Mouse (Mus musculus) ES-Bruce4 (cell line): ENCODE measurements at regions not wholly inside any gene's neighbourhood (a gene's known extent, or its start where the extent isn't known, plus 50 kb on each side); places are given as distances from the start of the nearest gene placed in this dataset.

Experiments
- H3K27ac ChIP-seq: 2 replicates; pipeline ENCODE4 v1.5.1; 2012; ENCODE audit warnings: low read length, inconsistent platforms; ENCODE audit not compliant: insufficient read depth
- H3K27me3 ChIP-seq: 2 replicates; pipeline ENCODE4 v1.6.1; 2012; ENCODE audit warnings: mild to moderate bottlenecking, low read length, inconsistent platforms; ENCODE audit not compliant: control insufficient read depth, poor library complexity, insufficient read depth, severe bottlenecking
- H3K36me3 ChIP-seq: 2 replicates; pipeline ENCODE4 v1.6.1; 2012; ENCODE audit warnings: inconsistent platforms, mild to moderate bottlenecking, low read length, moderate library complexity; ENCODE audit not compliant: control insufficient read depth, poor library complexity, insufficient read depth, severe bottlenecking
- H3K4me1 ChIP-seq: one replicate; pipeline ENCODE4 v1.8.1; 2011; ENCODE audit warnings: low read length; ENCODE audit not compliant: control insufficient read depth, insufficient read depth
- H3K4me3 ChIP-seq: 2 replicates; pipeline ENCODE4 v1.5.1; 2011; ENCODE audit warnings: low read depth, mild to moderate bottlenecking, low read length
- H3K9ac ChIP-seq: 2 replicates; pipeline ENCODE4 v1.6.1; 2012; ENCODE audit warnings: low read depth, mild to moderate bottlenecking, inconsistent platforms; ENCODE audit not compliant: poor library complexity, severe bottlenecking
- H3K9me3 ChIP-seq: replicated peaks from 2 replicates; pipeline ENCODE4 v1.6.1; 2012; ENCODE audit warnings: mild to moderate bottlenecking, low read length, inconsistent platforms; ENCODE audit not compliant: control insufficient read depth, poor library complexity, insufficient read depth, severe bottlenecking
- CTCF ChIP-seq: IDR thresholded peaks from one replicate; pipeline ENCODE4 v1.8.1; 2011; ENCODE audit warnings: low read depth, low read length
- EP300 ChIP-seq: IDR thresholded peaks from 2 replicates; pipeline ENCODE4 v1.6.1; 2011; ENCODE audit warnings: low read depth, low read length; ENCODE audit not compliant: insufficient read depth
- POLR2A ChIP-seq: IDR thresholded peaks from one replicate; pipeline ENCODE4 v1.8.1; 2011; ENCODE audit warnings: low read length; ENCODE audit not compliant: insufficient read depth

DNA sequence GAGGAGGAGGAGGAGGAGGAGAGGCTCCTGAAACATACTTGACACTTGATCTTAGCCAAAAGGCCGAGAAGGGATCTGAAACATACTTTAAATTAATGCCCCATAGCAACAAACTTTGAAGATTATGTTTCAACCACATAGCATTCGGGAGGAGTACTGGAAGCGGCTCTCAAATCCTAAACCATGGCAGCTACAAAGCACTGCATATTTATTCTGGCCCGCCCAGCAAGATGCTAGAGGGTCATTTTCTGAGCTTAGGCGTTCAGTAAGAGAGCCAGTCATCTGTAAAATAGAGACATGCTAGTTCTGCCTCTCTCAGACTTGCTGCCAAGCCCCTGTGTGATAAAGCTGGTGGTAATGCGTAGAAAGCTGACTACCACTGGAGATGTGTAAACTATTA lies 2156.0 kb upstream of the Lrrc6 start:
- Histone ChIP-seq H3K4me1 (no peaks in the 10 kb centered on the region), H3K27me3 (no peaks in the 10 kb centered on the region), H3K27ac (no peak overlapping the region), H3K4me3 (no peak overlapping the region), H3K9me3 (no peaks in the 10 kb centered on the region), H3K9ac (no peak overlapping the region), H3K36me3 (no peaks in the 10 kb centered on the region)
- TF ChIP-seq POLR2A (no peak), EP300 (no peak), CTCF (no peak)

DNA sequence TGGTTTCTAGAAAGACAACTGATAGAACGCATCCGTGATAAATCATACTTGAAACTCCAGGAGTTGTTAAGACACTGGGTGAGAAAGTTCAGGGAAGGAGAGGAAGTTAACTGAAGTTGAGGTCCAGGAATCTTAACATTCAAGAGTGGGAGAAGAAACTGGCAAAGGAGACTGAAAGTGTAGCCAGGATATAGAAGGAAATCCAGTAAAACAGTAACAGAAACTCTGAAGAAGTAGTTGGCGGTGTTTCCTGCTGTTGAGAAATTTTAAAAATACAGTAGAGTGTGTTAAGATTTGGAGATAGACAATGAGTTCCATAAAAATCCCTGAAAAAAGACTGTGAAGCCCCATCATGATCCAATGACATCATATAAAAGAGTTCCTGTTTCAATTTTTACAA lies 2154.3 kb upstream of the Lrrc6 start:
- no peaks in the 10 kb centered on the region for H3K36me3 ChIP-seq
- H3K4me1 ChIP-seq, result no peaks in the 10 kb centered on the region
- no peak overlapping the region for H3K27ac ChIP-seq
- no peaks in the 10 kb centered on the region for H3K27me3 ChIP-seq
- no peak for TF ChIP-seq CTCF
- no peak for TF ChIP-seq POLR2A
- no peak for TF ChIP-seq EP300
- no peak overlapping the region for H3K4me3 ChIP-seq
- H3K9ac ChIP-seq, result no peak overlapping the region
- no peaks in the 10 kb centered on the region for H3K9me3 ChIP-seq

DNA sequence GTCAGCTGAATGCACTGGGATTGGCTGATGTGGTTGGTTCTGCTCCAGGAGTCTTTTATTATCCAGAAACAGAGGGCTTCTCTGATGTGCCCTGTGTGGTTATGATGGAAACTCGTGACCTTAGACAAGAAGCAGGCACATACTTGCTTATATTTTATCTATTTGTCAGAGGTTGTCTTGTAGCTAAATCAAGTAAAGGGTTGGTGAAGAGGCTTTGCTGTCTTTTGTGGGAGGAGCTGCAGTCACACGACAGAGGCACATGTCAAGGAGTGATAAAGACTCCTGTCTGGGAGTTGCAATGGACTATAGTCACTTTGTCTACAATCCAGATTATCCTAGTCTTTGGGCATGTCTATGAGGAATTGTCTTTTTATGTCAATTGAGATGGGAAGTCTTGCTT lies 2149.9 kb upstream of the Lrrc6 start:
- Histone ChIP-seq H3K27me3 (no peaks in the 10 kb centered on the region), H3K4me3 (no peak overlapping the region), H3K9me3 (no peaks in the 10 kb centered on the region), H3K4me1 (no peaks in the 10 kb centered on the region), H3K9ac (no peak overlapping the region), H3K36me3 (no peaks in the 10 kb centered on the region), H3K27ac (no peak overlapping the region)
- TF ChIP-seq EP300 (no peak), POLR2A (no peak), CTCF (no peak)

DNA sequence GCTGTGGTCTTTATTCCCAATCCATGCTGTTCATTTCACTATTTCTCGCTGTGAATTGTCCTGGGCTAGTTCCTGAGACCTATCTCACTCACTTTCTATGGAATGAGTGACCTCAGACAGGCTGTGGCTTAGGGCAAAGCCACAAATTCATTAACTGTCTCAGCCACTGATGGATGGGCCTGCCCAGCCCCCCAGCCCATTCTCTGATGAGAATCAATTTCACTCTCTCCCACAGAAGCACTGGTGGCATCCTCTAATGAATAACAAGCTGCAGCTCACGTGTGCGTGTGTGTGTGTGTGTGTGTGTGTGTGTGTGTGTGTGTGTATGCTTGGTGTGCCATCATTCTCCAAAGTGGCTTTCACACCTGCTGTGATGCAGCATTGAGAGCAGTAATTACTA lies 2149.3 kb upstream of the Lrrc6 start:
- Histone ChIP-seq H3K4me3 (no peak overlapping the region), H3K9me3 (no peaks in the 10 kb centered on the region), H3K36me3 (no peaks in the 10 kb centered on the region), H3K4me1 (no peaks in the 10 kb centered on the region), H3K27me3 (no peaks in the 10 kb centered on the region), H3K27ac (no peak overlapping the region), H3K9ac (no peak overlapping the region)
- TF ChIP-seq POLR2A (no peak), EP300 (no peak), CTCF (no peak)

DNA sequence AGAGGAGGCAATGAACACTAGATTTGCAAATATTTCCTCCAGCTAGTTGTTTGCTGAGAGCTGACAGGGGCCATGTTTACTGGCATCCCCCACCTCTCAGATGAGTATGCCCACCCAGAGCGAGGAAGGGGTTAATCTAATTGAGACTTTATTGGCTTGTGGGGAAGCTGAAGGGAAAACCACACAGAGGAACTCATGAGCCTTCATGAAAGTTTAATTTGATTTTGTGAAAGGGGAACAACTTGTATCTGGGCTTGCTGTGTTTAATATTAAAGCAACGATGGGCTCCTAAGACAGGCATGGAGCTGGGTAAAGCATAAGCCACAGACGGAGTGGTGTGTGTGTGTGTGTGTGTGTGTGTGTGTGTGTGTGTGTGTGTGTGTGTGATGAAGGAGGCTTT lies 2146.2 kb upstream of the Lrrc6 start:
- no peak for TF ChIP-seq POLR2A
- no peak for TF ChIP-seq EP300
- no peak for TF ChIP-seq CTCF

DNA sequence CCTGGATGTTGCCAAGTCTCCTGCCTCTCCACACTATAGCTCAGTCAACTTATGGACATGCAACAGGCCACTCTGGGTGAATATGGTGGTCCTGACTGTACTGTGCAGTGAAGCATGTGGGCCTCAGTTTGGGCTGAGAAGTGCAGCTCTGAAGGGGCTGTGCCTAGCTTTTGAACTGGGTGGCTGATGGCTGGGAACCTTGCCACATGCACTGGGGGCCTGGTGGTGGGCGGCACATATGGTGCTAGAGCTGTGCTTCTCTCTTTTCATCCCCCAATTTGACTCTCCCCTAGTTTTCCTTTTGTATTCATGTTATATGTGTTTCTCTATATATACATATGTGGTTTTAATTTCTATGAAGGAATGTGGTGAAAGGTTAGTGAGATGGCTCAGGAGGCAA lies 2144.2 kb upstream of the Lrrc6 start:
- no peak overlapping the region for H3K9ac ChIP-seq
- H3K27ac ChIP-seq, result no peak overlapping the region
- no peaks in the 10 kb centered on the region for H3K4me1 ChIP-seq
- TF ChIP-seq POLR2A (no peak), CTCF (no peak), EP300 (no peak)
- no peak overlapping the region for H3K4me3 ChIP-seq
- H3K27me3 ChIP-seq, result no peaks in the 10 kb centered on the region
- 0 out of 2 replicates have a peak, but pooled peaks cover 4% of the 10 kb centered on the region for H3K9me3 ChIP-seq
- no peaks in the 10 kb centered on the region for H3K36me3 ChIP-seq

More for the DNA sequence above, 2146.2 kb upstream of the Lrrc6 start:
- H3K4me3 ChIP-seq, result no peak overlapping the region
- 0 out of 2 replicates have a peak, but pooled peaks cover 4% of the 10 kb centered on the region for H3K9me3 ChIP-seq
- H3K27ac ChIP-seq, result no peak overlapping the region
- H3K36me3 ChIP-seq, result no peaks in the 10 kb centered on the region
- H3K27me3 ChIP-seq, result no peaks in the 10 kb centered on the region
- no peak overlapping the region for H3K9ac ChIP-seq
- H3K4me1 ChIP-seq, result no peaks in the 10 kb centered on the region
